Mouse (Mus musculus): ENCODE measurements around the gene Atg7. TPM values are rescaled to one million over a fixed set of nuclear protein-coding genes. Genes with fewer than 3 reads are reported as not detected.

Atg7 gene
- total RNA-seq, 1 experiment = 14.6 TPM

DNA sequence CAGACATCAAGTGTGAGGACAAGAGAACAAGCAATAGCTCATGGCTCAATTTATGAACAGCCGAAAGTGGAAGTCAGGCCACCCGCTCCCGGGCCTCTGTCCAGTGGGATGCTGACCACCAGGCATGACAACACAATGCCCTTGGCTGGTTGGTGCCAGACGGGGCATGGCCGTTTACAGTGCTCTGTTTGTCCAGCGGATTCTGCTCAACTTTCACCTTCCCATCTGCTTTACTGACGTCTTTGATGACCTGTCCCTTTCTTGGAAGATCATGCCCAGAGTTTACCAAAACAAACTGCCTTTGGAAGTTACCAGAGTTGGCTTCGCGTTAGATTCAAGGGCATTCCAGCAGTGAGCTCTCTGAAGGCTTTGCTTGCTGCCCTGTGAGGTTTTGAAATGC, 93.5 kb downstream of the Atg7 start:
- in situ Hi-C loops (cut with MboI; ENCODE audit: low sequenced_read_pairs in 2 of 2, unreplicated experiment in 2 of 2) = no loop called here

DNA sequence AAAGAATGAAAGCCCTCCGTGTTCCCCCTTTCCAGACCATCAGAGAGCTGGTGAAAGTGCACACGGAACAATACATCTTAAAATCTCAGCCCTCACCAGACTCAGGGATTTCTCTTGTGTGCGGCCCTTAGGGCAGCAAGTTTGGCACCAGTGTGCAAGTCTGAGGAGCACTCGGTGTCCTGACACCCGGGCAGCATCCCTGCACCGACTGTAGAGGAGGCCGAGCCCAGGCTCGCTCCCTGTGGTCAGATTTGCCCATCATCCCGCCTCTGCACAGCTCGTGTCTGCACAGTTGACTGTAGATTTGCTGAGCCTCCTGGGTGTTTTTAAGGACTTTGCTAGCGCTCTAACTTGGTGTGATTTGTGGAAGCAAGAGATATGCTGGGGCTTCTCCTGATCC, 94.3 kb downstream of the Atg7 start:
- H3K36me3 ChIP-seq (ENCODE audit: control insufficient read depth, insufficient read depth, low read length, poor library complexity, severe bottlenecking) = no peaks in the 10 kb centered on the region
- H3K4me3 ChIP-seq (ENCODE audit: insufficient read depth in 1 of 2, low read depth in 1 of 2, low read length in 2 of 2, poor library complexity in 1 of 2, severe bottlenecking in 1 of 2) = no peak overlapping the region
- H3K9ac ChIP-seq (ENCODE audit: insufficient read depth, low read depth, low read length, poor library complexity, severe bottlenecking) = no peak overlapping the region
- in situ Hi-C loops (cut with MboI; ENCODE audit: low sequenced_read_pairs in 2 of 2, unreplicated experiment in 2 of 2) = no loop called here
- H3K9me3 ChIP-seq (ENCODE audit: control insufficient read depth, insufficient read depth, low read depth, low read length) = no peaks in the 10 kb centered on the region
- DNase-seq (ENCODE audit: low read depth, low spot score) = no peak
- no peak for TF ChIP-seq HCFC1 (IDR thresholded peaks at IDR 0.05; ENCODE audit: borderline replicate concordance, insufficient read depth, low read length)
- no peak for TF ChIP-seq MAFK (IDR thresholded peaks at IDR 0.05; ENCODE audit: insufficient read depth, low read depth, low read length)
- TF ChIP-seq CHD2 (IDR thresholded peaks at IDR 0.05; ENCODE audit: low read depth, low read length) = no peak
- TF ChIP-seq ZNF384 (IDR thresholded peaks at IDR 0.05; ENCODE audit: low read depth, low read length) = no peak
- no peak for TF ChIP-seq ZC3H11A (IDR thresholded peaks at IDR 0.05; ENCODE audit: borderline replicate concordance, low read depth, low read length)
- H3K4me1 ChIP-seq (ENCODE audit: control insufficient read depth in 2 of 2, insufficient read depth in 2 of 2, low read length in 2 of 2, poor library complexity in 1 of 2) = no peaks in the 10 kb centered on the region
- H3K27ac ChIP-seq (ENCODE audit: insufficient read depth, low read depth, low read length, poor library complexity, severe bottlenecking) = no peak overlapping the region

More for the DNA sequence above, 93.5 kb downstream of the Atg7 start:
- no peaks in the 10 kb centered on the region for H3K36me3 ChIP-seq (ENCODE audit: control insufficient read depth, insufficient read depth, low read length, poor library complexity, severe bottlenecking)
- H3K9me3 ChIP-seq (ENCODE audit: control insufficient read depth, insufficient read depth, low read depth, low read length) = no peaks in the 10 kb centered on the region
- no peak for DNase-seq (ENCODE audit: low read depth, low spot score)
- no peak overlapping the region for H3K4me3 ChIP-seq (ENCODE audit: insufficient read depth in 1 of 2, low read depth in 1 of 2, low read length in 2 of 2, poor library complexity in 1 of 2, severe bottlenecking in 1 of 2)
- no peaks in the 10 kb centered on the region for H3K4me1 ChIP-seq (ENCODE audit: control insufficient read depth in 2 of 2, insufficient read depth in 2 of 2, low read length in 2 of 2, poor library complexity in 1 of 2)
- H3K9ac ChIP-seq (ENCODE audit: insufficient read depth, low read depth, low read length, poor library complexity, severe bottlenecking) = no peak overlapping the region
- TF ChIP-seq HCFC1 (IDR thresholded peaks at IDR 0.05; ENCODE audit: borderline replicate concordance, insufficient read depth, low read length) (no peak), ZC3H11A (IDR thresholded peaks at IDR 0.05; ENCODE audit: borderline replicate concordance, low read depth, low read length) (no peak)
- H3K27ac ChIP-seq (ENCODE audit: insufficient read depth, low read depth, low read length, poor library complexity, severe bottlenecking) = no peak overlapping the region

GRCm38 (mm10) chr6:114737931-114738759, 95.2 kb downstream of the Atg7 start:
- H3K9me3 ChIP-seq (ENCODE audit: control insufficient read depth, insufficient read depth, low read depth, low read length) = no peaks in the 10 kb centered on the region
- no peak overlapping the region for H3K27ac ChIP-seq (ENCODE audit: insufficient read depth, low read depth, low read length, poor library complexity, severe bottlenecking)
- H3K36me3 ChIP-seq (ENCODE audit: control insufficient read depth, insufficient read depth, low read length, poor library complexity, severe bottlenecking) = no peaks in the 10 kb centered on the region
- H3K9ac ChIP-seq (ENCODE audit: insufficient read depth, low read depth, low read length, poor library complexity, severe bottlenecking) = peak overlapping the region; percentile 68
- TF ChIP-seq MAFK (IDR thresholded peaks at IDR 0.05; ENCODE audit: insufficient read depth, low read depth, low read length) = no peak
- no peak for TF ChIP-seq HCFC1 (IDR thresholded peaks at IDR 0.05; ENCODE audit: borderline replicate concordance, insufficient read depth, low read length)
- H3K4me3 ChIP-seq (ENCODE audit: insufficient read depth in 1 of 2, low read depth in 1 of 2, low read length in 2 of 2, poor library complexity in 1 of 2, severe bottlenecking in 1 of 2) = peak overlapping the region; percentile 62 to 75; a peak in 3 of 4 replicates
- no peak for DNase-seq (ENCODE audit: low read depth, low spot score)
- no peaks in the 10 kb centered on the region for H3K4me1 ChIP-seq (ENCODE audit: control insufficient read depth in 2 of 2, insufficient read depth in 2 of 2, low read length in 2 of 2, poor library complexity in 1 of 2)
- in situ Hi-C loops (cut with MboI; ENCODE audit: low sequenced_read_pairs in 2 of 2, unreplicated experiment in 2 of 2) = no loop called here

DNA sequence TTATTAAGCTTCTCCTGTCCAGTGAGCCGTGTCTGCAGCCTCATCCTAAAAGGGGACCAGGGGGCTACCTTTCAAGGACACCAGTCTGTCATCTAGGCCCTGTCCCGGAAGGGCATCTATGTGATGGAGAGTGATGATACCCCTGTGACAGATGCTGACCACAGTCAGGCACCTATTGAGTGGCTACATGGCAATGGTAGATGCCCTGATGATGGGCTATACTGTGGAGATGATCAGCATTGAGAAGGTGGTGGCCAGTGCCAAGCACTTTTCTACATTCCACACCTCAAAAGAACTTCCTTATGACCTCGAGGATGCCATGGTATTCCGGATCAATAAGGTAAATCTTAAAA, 95.8 kb downstream of the Atg7 start:
- Histone ChIP-seq H3K9ac (ENCODE audit: insufficient read depth, low read depth, low read length, poor library complexity, severe bottlenecking) (no peak overlapping the region), H3K27ac (ENCODE audit: insufficient read depth, low read depth, low read length, poor library complexity, severe bottlenecking) (no peak overlapping the region), H3K9me3 (ENCODE audit: control insufficient read depth, insufficient read depth, low read depth, low read length) (no peaks in the 10 kb centered on the region), H3K4me3 (ENCODE audit: insufficient read depth in 1 of 2, low read depth in 1 of 2, low read length in 2 of 2, poor library complexity in 1 of 2, severe bottlenecking in 1 of 2) (peak overlapping the region in 1 of 2 experiments; percentile 75; a peak in 1 of 4 replicates), H3K4me1 (ENCODE audit: control insufficient read depth in 2 of 2, insufficient read depth in 2 of 2, low read length in 2 of 2, poor library complexity in 1 of 2) (no peaks in the 10 kb centered on the region), H3K36me3 (ENCODE audit: control insufficient read depth, insufficient read depth, low read length, poor library complexity, severe bottlenecking) (no peaks in the 10 kb centered on the region)
- in situ Hi-C loops (cut with MboI; ENCODE audit: low sequenced_read_pairs in 2 of 2, unreplicated experiment in 2 of 2) = no loop called here
- DNase-seq (ENCODE audit: low read depth, low spot score) = no peak
- TF ChIP-seq HCFC1 (IDR thresholded peaks at IDR 0.05; ENCODE audit: borderline replicate concordance, insufficient read depth, low read length) (no peak), ZC3H11A (IDR thresholded peaks at IDR 0.05; ENCODE audit: borderline replicate concordance, low read depth, low read length) (no peak), ZNF384 (IDR thresholded peaks at IDR 0.05; ENCODE audit: low read depth, low read length) (no peak), CHD2 (IDR thresholded peaks at IDR 0.05; ENCODE audit: low read depth, low read length) (no peak), MAFK (IDR thresholded peaks at IDR 0.05; ENCODE audit: insufficient read depth, low read depth, low read length) (no peak)
